Comparison of ENCODE assay signal across 8 mouse cellular contexts in the genomic region with DNA sequence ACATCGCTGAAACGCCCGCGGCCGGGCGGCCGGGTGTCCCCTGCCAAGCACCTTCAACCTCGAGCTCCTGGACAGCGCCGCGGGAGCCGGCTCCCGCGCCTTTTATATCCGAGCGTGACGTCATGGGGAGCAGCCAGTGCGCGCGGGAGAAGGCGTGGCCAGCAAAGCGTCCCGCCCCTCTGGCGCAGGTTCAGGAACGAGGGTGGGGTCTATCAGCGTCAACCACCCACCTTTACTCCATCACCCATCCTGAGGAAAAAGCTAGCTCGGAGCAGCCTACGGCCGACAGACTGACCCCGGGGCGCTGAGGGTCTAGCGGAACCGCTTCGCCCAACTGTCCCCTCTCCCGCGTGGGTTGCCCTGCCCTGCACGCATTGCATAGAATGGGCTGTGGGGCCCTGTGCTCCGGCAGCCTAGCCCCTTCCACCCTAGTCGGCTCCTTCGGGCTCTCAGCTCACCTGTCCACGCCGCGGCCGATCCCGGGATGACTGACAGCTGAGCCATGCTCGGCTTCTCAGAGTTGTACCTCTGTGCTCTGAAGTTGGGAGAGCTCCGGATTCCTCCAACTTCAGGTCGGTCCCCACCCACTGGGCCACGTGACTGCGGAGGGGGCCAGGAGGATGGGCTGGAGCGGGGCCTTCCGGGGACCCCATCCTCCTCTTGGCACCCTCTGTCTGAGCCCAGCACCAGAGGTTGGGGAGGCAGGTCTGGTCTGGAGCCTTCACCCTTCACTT. TPM values are rescaled to one million over a fixed set of nuclear protein-coding genes. Genes with fewer than 3 reads are reported as not detected.
DNase-seq lines count a peak whose midpoint lies in the region; ATAC-seq and TF ChIP-seq lines count a peak whose summit lies in the region.

Gene Nrip3, minus strand, starts transcription at position 556 of the 734 bp plus-strand sequence.

- ATAC-seq in hematopoietic stem cell, adult 5-6 weeks (replicated peaks in 1 of 2; ENCODE audit: insufficient read depth in 1 of 2, low FRiP score in 2 of 2, low TSS enrichment in 1 of 2, low read depth in 1 of 2, poor library complexity in 2 of 2, severe bottlenecking in 2 of 2) = peak; percentile 51 to 76; a peak in 3 of 4 replicates
- ATAC-seq in lung, embryonic 14.5 days (ENCODE audit: insufficient read depth) = peak; percentile 76

- peak within 1 kb of the TSS; percentile 20; the same call in 1 of the 2 replicates for H3K9ac ChIP-seq in lung, embryonic 14.5 days

- no peaks in the 10 kb centered on the region for H3K36me3 ChIP-seq in lung, embryonic 14.5 days (ENCODE audit: insufficient read depth)

- H3K27ac ChIP-seq in lung, embryonic 14.5 days (ENCODE audit: low read depth) = no peak within 1 kb of the TSS

- no peak for TF ChIP-seq CTCF in lung, embryonic 14.5 days (IDR thresholded peaks at IDR 0.05; ENCODE audit: low read depth)

- peak within 1 kb of the TSS; percentile 87 for H3K4me2 ChIP-seq in lung, embryonic 14.5 days

- no peaks in the 10 kb centered on the region for H3K9me3 ChIP-seq in lung, embryonic 14.5 days (ENCODE audit: low read depth, low read length)

- WGBS in lung, embryonic 14.5 days = under 1% methylated on average over 52 of the region's 52 CpGs

- peak within 1 kb of the TSS; percentile 47 for H3K4me3 ChIP-seq in lung, embryonic 14.5 days (ENCODE audit: low read depth, low read length)

- DNase-seq in R1 (ENCODE audit: low read depth, low spot score) = peak; percentile 77
- peak; percentile 80 for DNase-seq in cerebellum, adult 8-10 months
- DNase-seq in forelimb bud, embryonic 11.5 days (ENCODE audit: low read depth, low spot score) = peak; percentile 68
- DNase-seq in layer of hippocampus, adult 8-10 months (ENCODE audit: low spot score in 2 of 2) = peak; percentile 64 to 65
- peak; percentile 85 for DNase-seq in lung, embryonic 14.5 days
- DNase-seq in retina, embryonic 14.5 days (ENCODE audit: low spot score) = peak; percentile 81
- peak; percentile 67 for DNase-seq in thymus, postnatal 25 days

- peaks cover 8% of the 10 kb centered on the region; the same call in 1 of the 2 replicates for H3K4me1 ChIP-seq in lung, embryonic 14.5 days (ENCODE audit: insufficient read depth)

- peaks cover 54% of the 10 kb centered on the region for H3K27me3 ChIP-seq in lung, embryonic 14.5 days (ENCODE audit: insufficient read depth, low read length)

RNA-seq across cellular contexts. Expression of gene Nrip3, which starts in this region (rescaled TPM):
- total RNA-seq in hematopoietic stem cell, adult 5-6 weeks (2017) = not detected in 2 replicates
- total RNA-seq in layer of hippocampus, adult 8-10 months (2022) = 100 to 1,000 TPM; 199 to 233 (median 214) TPM
- polyA plus RNA-seq in lung, embryonic 14.5 days (2014; fragmentation: Nextera tagmentation; extraction: Ambion mirVana) = 0.32 and 0.72 TPM in 2 replicates

Comparison
In these comparisons a context has a peak if more than half of its experiments do, and no peak if none do; other contexts are left out.
1. RNA of gene Nrip3 (total RNA-seq): 199 to 233 TPM in layer of hippocampus, adult 8-10 months; not detected in hematopoietic stem cell, adult 5-6 weeks; every median in the first group is over 100 times any median in the second.
2. Peak in ATAC-seq in hematopoietic stem cell, adult 5-6 weeks; RNA of the gene not detected or under 1 TPM.
3. Peak in DNase-seq, ATAC-seq, H3K4me3 ChIP-seq, H3K9ac ChIP-seq and H3K4me2 ChIP-seq in lung, embryonic 14.5 days; RNA of the gene not detected or under 1 TPM.
4. Peak in every context shown above with its lines, with median percentiles within 50 percentile points of each other: DNase-seq.